ENCODE assay signal across 15 mouse cellular contexts in genomic region chr5:124844929-124845328, GRCm38 (mm10). TPM values are rescaled to one million over a fixed set of nuclear protein-coding genes. Genes with fewer than 3 reads are reported as not detected.
"Had no signal": no experiment of that assay in that cellular context is flagged by ENCODE, and none has a peak within 500 bp of the region (broad histone marks: within the 10 kb centered on the region; RNA-seq: fewer than 3 reads in every experiment).

No protein-coding gene starts in this region.

- H3K9me3 ChIP-seq: liver, embryonic 13.5 days; midbrain, embryonic 13.5 days; neural tube, embryonic 12.5 days; stomach, embryonic 15.5 days had no signal

- H3K9ac ChIP-seq: liver, embryonic 13.5 days; midbrain, embryonic 13.5 days; neural tube, embryonic 12.5 days; stomach, embryonic 15.5 days had no signal

- H3K36me3 ChIP-seq: liver, embryonic 13.5 days; midbrain, embryonic 13.5 days; neural tube, embryonic 12.5 days; stomach, embryonic 15.5 days had no signal

- H3K4me2 ChIP-seq: liver, embryonic 13.5 days; midbrain, embryonic 13.5 days; neural tube, embryonic 12.5 days; stomach, embryonic 15.5 days had no signal

- ATAC-seq: midbrain, embryonic 13.5 days had no signal

- H3K27me3 ChIP-seq: midbrain, embryonic 13.5 days; neural tube, embryonic 12.5 days; stomach, embryonic 15.5 days had no signal

- H3K4me3 ChIP-seq: liver, embryonic 13.5 days; midbrain, embryonic 13.5 days; neural tube, embryonic 12.5 days; stomach, embryonic 15.5 days had no signal

- DNase-seq: kidney, adult 18-20 months; kidney, adult 9 months; kidney, postnatal 14 days; kidney, postnatal 4 days; liver, embryonic 13.5 days; lung, adult 2 months; retina, postnatal 1 day; right cerebral cortex, postnatal 25 days; spleen, adult 18-20 months; thymus, postnatal 25 days had no signal

- H3K27ac ChIP-seq: liver, embryonic 13.5 days; macrophage; midbrain, embryonic 13.5 days; stomach, embryonic 15.5 days had no signal

- H3K4me1 ChIP-seq: liver, embryonic 13.5 days; neural tube, embryonic 12.5 days; stomach, embryonic 15.5 days had no signal

RNA-seq across cellular contexts. Expression of gene Ccdc92, which starts 17.3 kb away (rescaled TPM):
- total RNA-seq: liver, adult 2 months had no signal
- polyA plus RNA-seq: macrophage had no signal
